Mouse (Mus musculus): ENCODE measurements around the gene Cgrrf1.
"Not testable (repeated sequence)": the region's sequence is repeated elsewhere in the genome, so short reads cannot be mapped to it uniquely, and the experiment has no call there.

Gene Cgrrf1

GRCm38 (mm10) chr14:46831837-46832333 lies at the start of gene Cgrrf1:
TSS of gene Cgrrf1 (plus strand) at chr14:46832125.
- peak; percentile 85 for DNase-seq (ENCODE audit: low read depth, low spot score)

DNA sequence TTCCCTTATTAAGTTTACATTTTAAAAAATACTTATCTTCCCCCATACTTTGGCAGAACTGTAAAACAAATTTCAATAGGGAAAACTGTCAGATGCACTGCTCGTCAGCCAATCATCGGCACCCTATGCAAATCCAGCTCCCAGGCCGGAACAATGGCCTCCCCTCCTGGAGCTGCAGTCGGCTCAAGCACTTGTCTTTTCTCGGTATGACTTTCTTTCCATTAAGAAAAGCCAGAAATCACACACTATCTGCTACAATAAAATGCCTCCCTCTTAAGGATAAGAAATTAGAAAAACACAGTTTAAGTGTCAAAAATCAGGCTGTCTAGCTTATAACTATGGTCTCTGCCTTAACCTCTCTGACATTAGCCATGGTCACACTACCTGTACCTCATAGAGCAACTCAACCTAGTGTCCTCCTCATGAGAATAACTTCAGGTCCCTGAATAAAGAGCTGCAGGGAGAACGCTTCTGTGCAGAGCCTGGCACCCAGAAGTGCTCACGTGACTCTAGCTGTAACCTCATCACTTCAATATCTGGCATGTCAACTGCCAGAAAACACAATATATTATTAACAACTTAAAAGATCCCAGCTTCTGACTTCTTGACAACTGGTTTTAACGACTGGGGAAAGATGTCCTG lies 49.6 kb upstream of the Cgrrf1 start:
- DNase-seq (ENCODE audit: low read depth, low spot score) = no peak

DNA sequence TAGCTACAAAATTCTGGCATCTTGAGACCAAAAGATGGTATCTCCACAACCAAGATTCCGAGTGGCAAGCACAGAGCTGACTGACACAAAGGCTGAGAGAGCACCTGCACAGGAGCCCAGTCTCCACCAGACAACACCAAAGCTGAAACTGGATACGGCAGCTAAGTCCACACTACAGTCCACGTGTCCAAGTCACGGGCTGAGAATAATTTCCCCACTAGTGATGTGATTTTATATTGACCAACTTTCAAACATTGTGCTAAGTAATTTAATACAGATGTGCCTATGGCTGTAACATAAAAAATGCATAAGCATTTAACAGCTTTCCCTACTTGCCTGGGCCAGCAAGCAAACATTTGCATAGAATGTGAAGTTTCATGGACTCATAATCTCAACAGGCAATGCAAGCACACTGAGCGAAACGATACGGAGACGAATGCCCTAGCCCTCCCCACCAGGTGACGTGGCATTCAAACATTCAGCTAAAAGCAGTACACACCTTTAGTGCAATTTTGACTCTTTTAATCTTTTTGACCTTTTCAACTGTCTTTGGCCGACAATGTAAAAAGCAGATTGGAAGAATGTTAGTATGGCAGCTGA lies 48.5 kb upstream of the Cgrrf1 start:
- DNase-seq (ENCODE audit: low read depth, low spot score) = no peak

DNA sequence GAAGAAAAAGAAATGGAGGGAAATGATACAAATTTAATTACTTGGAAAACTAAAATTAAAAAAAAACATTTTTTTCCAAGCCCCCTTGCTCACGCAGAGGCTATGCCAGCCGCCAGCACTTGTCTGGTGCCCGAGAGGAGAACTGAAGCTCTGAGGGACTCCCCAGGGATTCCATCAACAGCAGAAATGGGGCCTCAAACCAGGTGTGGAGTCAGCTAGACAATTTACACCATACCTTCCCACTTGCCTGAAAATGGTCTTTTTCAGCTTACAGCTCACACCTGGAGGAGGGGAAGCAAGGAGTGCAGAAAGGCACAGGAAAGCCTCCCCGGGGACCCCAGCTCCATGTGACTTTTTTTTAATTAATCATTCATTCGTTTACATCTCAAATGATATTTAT lies 46.7 kb upstream of the Cgrrf1 start:
- DNase-seq (ENCODE audit: low read depth, low spot score) = no peak

DNA sequence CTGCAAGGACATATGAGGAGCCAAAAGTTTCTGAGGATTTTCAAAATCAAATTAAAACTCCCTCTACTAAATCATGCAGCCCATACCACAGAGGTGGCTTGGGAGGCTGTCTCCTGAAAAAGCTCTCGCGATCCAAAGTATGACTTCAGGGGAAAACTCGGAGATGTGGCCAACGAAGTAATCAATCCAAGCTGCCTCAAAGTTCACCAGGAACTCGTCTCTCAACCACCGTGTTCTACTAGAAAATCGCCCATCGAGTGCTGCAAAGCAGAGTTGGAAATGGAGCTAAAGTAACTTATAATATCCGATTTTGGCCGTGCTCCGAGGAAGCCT lies 44.5 kb upstream of the Cgrrf1 start:
- no peak for DNase-seq (ENCODE audit: low read depth, low spot score)

- peak; percentile 83 for DNase-seq (ENCODE audit: low read depth, low spot score)
These were observed 44.0 kb upstream of the Cgrrf1 start, which contains the start of gene Cnih1 for GRCm38 (mm10) chr14:46787787-46788504. TSS of gene Cnih1 (minus strand) at chr14:46788411.

- no peak for DNase-seq (ENCODE audit: low read depth, low spot score)
These were observed 43.4 kb upstream of the Cgrrf1 start for GRCm38 (mm10) chr14:46788505-46788901.

DNA sequence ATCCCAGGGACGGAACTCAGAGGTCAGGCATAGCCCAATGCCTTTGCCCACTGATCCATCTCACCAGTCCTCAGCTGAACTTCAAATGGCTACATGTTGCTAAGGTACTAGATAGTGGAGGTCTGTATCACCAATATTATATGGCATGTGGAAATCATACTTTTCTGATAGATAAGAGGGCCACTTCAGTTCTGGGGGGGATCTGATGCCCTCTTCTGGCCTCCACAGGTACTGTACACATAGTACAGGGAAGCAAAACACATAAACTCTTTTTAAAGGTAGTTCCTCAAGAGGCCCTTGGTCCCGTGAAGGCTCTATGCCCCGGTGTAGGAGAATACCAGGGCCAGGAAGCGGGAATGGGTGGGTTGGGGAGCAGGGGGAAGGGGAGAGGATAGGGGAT lies 41.6 kb upstream of the Cgrrf1 start:
- DNase-seq (ENCODE audit: low read depth, low spot score) = no peak

DNA sequence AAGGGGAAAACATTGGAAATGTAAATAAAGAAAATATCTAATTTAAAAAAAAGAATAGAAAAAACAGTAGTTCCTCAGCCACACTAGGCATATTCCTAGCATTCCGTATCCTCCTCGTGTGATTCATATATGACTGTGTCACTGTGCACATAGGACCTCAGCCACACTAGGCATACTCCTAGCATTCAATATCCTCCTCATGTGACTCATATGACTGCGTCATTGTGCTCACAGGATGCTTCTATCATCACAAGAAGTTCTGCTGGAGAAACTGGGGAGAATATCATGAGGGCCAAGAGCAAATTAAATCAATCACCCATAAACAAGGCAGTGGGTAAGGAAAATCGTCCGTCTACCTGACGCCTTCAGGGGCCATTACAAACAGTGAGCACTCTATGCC lies 41.2 kb upstream of the Cgrrf1 start:
- DNase-seq (ENCODE audit: low read depth, low spot score) = no peak

GRCm38 (mm10) chr14:46794157-46794556 lies 37.8 kb upstream of the Cgrrf1 start:
- DNase-seq (ENCODE audit: low read depth, low spot score) = no peak

DNA sequence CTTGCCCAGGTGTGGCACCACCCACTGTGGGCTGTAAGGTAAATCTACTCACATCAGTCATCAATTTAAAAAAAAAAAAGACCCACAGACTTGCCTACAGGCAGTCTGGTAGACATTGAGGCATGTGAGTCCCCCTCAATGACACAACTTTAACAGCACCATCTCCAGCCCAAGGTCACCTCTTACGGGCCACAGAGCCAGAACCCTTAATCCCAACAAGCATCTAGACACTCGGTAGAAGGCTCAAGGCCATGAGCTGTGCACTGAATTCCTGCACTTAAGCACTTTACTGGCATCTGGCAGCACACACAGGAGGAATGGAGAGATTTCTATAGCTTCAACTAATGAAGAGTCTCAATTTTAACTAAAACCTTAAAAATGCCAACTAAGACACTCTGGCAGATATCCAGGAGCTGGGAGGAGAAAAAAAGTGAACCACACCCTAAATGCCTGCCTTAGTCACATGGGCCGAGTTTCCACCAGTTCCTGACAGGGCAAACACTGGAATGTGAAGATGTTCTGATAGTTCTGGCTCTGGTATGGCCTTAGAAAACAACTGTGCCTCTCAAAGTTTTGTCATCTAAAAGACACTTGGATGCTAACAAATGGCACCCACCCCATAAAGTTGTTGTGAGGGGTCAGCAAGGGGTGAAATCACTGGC lies 31.1 kb upstream of the Cgrrf1 start:
- DNase-seq (ENCODE audit: low read depth, low spot score) = no peak

DNA sequence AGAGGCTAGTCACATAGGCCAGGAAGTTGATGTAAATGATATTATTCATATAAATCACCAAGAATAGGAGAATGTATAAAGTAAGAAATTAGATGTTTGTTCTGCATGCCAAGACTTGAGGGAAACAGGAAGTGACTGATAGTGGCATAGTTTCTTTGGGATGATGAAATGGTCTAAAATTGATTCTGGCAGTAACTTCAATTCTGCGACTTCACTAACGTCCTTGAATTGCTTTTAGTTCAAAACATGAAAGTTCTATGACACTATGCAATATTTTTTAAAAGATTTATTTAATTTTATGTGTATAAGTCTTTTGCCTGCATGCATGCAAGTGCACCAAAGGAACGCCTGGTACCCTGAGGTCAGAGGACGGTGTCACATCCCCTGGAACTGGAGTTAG lies 28.7 kb upstream of the Cgrrf1 start:
- no peak for DNase-seq (ENCODE audit: low read depth, low spot score)

- no peak for DNase-seq (ENCODE audit: low read depth, low spot score)
These were observed 28.1 kb upstream of the Cgrrf1 start for GRCm38 (mm10) chr14:46803791-46804190.

DNA sequence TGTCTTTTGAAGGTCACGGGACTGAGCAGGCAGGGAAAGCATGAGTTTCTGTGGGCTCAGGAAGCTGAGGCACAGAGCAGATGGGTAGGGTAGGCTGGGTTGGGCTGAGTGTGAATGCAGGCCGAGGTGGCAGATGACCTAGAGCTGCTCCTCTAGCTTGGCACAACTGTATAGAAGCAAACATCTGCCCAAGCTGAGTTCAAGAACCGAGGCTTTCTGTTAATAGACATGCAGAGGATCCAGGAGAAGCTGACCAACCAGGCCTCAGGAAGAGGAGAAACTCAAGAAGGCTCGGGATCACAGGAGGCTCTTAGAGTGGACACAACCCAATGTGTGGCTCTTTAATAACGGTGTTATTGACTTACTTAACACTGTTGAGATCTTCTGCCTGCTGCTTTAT lies 25.7 kb upstream of the Cgrrf1 start:
- no peak for DNase-seq (ENCODE audit: low read depth, low spot score)

- DNase-seq (ENCODE audit: low read depth, low spot score) = no peak
These were observed 24.0 kb upstream of the Cgrrf1 start for GRCm38 (mm10) chr14:46807927-46808326.

DNA sequence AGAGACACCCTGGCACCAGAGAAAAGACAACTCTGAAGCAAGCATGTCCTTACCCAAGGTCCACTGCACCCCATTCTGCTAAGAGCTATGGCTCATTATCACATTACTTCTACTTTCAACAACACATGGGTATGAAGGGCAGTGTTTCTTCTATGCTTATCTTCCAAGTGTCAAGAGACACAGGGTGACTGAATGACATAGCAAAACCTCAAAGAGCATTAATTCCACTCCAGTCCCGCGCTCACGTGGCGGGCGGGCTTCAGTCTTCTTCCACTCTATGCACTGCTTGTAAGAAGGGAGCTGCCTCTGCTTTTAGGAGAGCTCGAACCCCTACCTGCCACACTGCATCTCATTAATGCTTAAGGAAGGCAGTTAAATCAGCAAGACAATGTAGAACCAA lies 16.3 kb upstream of the Cgrrf1 start:
- no peak for DNase-seq (ENCODE audit: low read depth, low spot score)

GRCm38 (mm10) chr14:46816916-46817622 lies 14.9 kb upstream of the Cgrrf1 start:
- DNase-seq (ENCODE audit: low read depth, low spot score) = no peak

DNA sequence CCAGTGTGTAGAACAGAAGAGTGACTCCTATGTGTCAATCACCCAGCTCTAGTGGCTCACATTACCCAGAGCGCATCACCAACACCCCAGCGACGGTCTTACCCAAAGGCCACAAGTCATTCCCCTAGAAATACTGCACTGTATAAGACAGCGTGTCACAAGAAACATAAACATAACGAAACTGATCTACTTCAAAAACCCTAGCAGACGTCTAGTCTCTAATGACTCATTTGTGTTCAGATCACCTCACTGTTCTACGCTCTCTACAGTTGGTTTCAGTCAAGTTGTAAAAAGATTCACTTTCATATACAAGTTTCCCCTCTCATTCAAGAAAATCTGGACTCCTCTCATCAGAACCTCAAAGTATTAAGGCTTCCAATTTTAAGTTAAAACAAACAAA lies 13.2 kb upstream of the Cgrrf1 start:
- DNase-seq (ENCODE audit: low read depth, low spot score) = no peak

DNA sequence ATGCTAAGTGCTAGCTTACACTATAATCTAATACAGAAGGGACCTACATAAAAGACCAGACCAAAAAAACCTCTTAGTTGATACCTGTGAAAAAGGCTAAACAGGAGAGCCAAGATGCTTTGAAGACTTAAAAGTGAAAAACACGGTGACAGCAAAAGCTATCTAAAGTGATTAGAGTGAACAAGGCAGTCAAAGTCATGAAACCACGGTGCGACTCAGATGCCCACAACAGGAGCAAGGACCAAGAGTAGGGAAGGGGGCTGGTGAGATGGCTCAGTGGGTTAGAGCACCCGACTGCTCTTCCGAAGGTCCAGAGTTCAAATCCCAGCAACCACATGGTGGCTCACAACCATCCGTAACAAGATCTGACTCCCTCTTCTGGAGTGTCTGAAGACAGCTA lies 12.0 kb upstream of the Cgrrf1 start:
- not testable (repeated sequence) for DNase-seq (ENCODE audit: low read depth, low spot score)

- no peak for DNase-seq (ENCODE audit: low read depth, low spot score)
These were observed 10.6 kb upstream of the Cgrrf1 start for GRCm38 (mm10) chr14:46821271-46821872.

Data from retina, postnatal 7 days (tissue).